Mouse (Mus musculus): ENCODE data around the gene Gm47969.

DNA sequence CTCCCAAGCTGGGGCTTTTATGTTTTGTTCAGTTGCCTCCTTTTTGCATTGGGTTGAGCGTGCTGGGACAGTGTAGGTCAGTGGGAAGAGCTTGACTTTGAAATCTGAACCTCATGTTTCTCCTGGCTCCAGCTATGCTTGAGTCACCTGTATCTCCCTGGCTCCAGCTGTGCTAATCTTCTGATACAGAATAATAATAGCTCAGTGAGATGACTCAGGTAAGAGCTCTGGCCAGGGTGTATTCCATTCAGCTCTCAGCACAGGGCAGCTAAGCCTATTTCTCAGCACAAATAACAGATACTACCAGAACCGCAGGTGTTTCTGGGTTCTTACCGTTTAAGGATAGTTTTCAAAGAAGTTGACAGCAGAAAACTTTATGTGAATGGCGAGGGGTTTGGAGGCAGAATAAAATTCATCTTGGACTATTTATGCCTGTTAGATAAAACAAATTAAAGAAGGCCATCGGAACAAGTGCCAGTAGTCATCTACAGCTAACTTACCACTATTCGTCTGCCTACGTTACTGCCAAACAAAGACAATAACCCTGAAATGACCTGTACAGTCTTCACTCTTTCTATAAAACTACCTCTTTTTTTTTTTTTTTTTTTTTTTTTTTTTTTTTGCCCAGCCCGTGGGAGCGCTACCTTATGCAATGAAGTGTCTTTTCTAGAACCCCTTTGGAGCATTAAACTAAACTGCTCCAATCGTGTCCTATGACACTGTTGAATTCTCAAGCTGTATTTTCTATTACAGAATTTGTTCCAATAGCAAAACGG lies 7.7 kb upstream of the Gm47969 start:
- no peak for TF ChIP-seq CTCF (conservative IDR thresholded peaks at IDR 0.05; ENCODE audit: low read length)
- no peak for TF ChIP-seq NANOG (IDR thresholded peaks at IDR 0.05; ENCODE audit: borderline replicate concordance, low read length)
- no peak for TF ChIP-seq POU5F1 (IDR thresholded peaks at IDR 0.05; ENCODE audit: borderline replicate concordance, low read length)

Measured in E14TG2a.4 (cell line).